Mouse (Mus musculus): ENCODE results near the gene Srgn. TPM values are rescaled to one million over a fixed set of nuclear protein-coding genes. Genes with fewer than 3 reads are reported as not detected.

The Srgn gene
- polyA plus RNA-seq, 1 experiment from 2014 or later, result 4.3 TPM

- ATAC-seq (ENCODE audit: insufficient number of reproducible peaks, low FRiP score, low TSS enrichment, low read depth) (no peak), DNase-seq (ENCODE audit: low spot score) (no peak)
- Histone ChIP-seq H3K9ac (ENCODE audit: low read length) (no peak overlapping the region), H3K27me3 (ENCODE audit: control insufficient read depth, insufficient read depth, low read length) (no peaks in the 10 kb centered on the region), H3K27ac (replicated peaks; ENCODE audit: low read depth, low read length) (no peak overlapping the region), H3K36me3 (ENCODE audit: control insufficient read depth, insufficient read depth, low read length) (no peaks in the 10 kb centered on the region), H3K4me3 (ENCODE audit: low read depth, low read length) (no peak overlapping the region), H3K4me1 (ENCODE audit: control insufficient read depth, insufficient read depth, low read length) (no peaks in the 10 kb centered on the region), H3K9me3 (ENCODE audit: control insufficient read depth, low read length) (no peaks in the 10 kb centered on the region), H3K4me2 (ENCODE audit: low read depth, severe bottlenecking) (no peak overlapping the region)
- 86% methylated on average over 7 of the region's 7 CpGs for WGBS
These were observed 23.6 kb upstream of the Srgn start for GRCm38 (mm10) chr10:62550787-62551300.

GRCm38 (mm10) chr10:62549523-62550166 lies 22.4 kb upstream of the Srgn start:
- ATAC-seq (ENCODE audit: insufficient number of reproducible peaks, low FRiP score, low TSS enrichment, low read depth) (no peak), DNase-seq (ENCODE audit: low spot score) (peak; percentile 82)
- Histone ChIP-seq H3K36me3 (ENCODE audit: control insufficient read depth, insufficient read depth, low read length) (no peaks in the 10 kb centered on the region), H3K4me2 (ENCODE audit: low read depth, severe bottlenecking) (no peak overlapping the region), H3K9me3 (ENCODE audit: control insufficient read depth, low read length) (no peaks in the 10 kb centered on the region), H3K4me1 (ENCODE audit: control insufficient read depth, insufficient read depth, low read length) (no peaks in the 10 kb centered on the region), H3K27ac (replicated peaks; ENCODE audit: low read depth, low read length) (no peak overlapping the region), H3K9ac (ENCODE audit: low read length) (no peak overlapping the region), H3K4me3 (ENCODE audit: low read depth, low read length) (no peak overlapping the region), H3K27me3 (ENCODE audit: control insufficient read depth, insufficient read depth, low read length) (no peaks in the 10 kb centered on the region)
- WGBS, result 29% methylated on average over 15 of the region's 16 CpGs

GRCm38 (mm10) chr10:62546441-62546840 lies 19.2 kb upstream of the Srgn start:
- H3K4me3 ChIP-seq (ENCODE audit: low read depth, low read length), result no peak overlapping the region
- no peak for ATAC-seq (ENCODE audit: insufficient number of reproducible peaks, low FRiP score, low TSS enrichment, low read depth)
- no peaks in the 10 kb centered on the region for H3K36me3 ChIP-seq (ENCODE audit: control insufficient read depth, insufficient read depth, low read length)
- no peak overlapping the region for H3K9ac ChIP-seq (ENCODE audit: low read length)
- no peak overlapping the region for H3K27ac ChIP-seq (replicated peaks; ENCODE audit: low read depth, low read length)
- 89% methylated on average over 10 of the region's 10 CpGs for WGBS
- DNase-seq (ENCODE audit: low spot score), result no peak
- no peaks in the 10 kb centered on the region for H3K27me3 ChIP-seq (ENCODE audit: control insufficient read depth, insufficient read depth, low read length)
- H3K4me2 ChIP-seq (ENCODE audit: low read depth, severe bottlenecking), result no peak overlapping the region
- no peaks in the 10 kb centered on the region for H3K9me3 ChIP-seq (ENCODE audit: control insufficient read depth, low read length)
- no peaks in the 10 kb centered on the region for H3K4me1 ChIP-seq (ENCODE audit: control insufficient read depth, insufficient read depth, low read length)

DNA sequence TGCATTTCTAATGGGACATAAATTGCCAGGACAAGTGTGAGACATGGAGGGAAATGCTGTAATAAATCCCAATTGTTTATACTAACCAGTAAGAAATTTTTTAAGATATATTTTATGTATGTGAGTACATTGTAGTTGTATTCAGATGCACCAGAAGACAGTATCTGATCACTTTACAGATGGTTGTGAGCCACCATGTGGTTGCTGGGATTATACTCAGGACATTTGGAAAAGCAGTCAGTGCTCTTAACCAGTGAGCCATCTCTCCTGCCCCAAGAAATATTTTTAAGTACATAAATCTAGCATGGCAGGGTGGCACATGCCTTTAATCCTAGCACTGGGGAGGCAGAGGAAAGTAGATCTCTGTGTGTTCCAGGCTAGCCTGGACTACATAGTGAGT lies 18.5 kb upstream of the Srgn start:
- H3K4me3 ChIP-seq (ENCODE audit: low read depth, low read length), result no peak overlapping the region
- H3K4me1 ChIP-seq (ENCODE audit: control insufficient read depth, insufficient read depth, low read length), result no peaks in the 10 kb centered on the region
- H3K36me3 ChIP-seq (ENCODE audit: control insufficient read depth, insufficient read depth, low read length), result no peaks in the 10 kb centered on the region
- ATAC-seq (ENCODE audit: insufficient number of reproducible peaks, low FRiP score, low TSS enrichment, low read depth) (no peak), DNase-seq (ENCODE audit: low spot score) (no peak)
- no peak overlapping the region for H3K27ac ChIP-seq (replicated peaks; ENCODE audit: low read depth, low read length)
- no peaks in the 10 kb centered on the region for H3K9me3 ChIP-seq (ENCODE audit: control insufficient read depth, low read length)
- H3K4me2 ChIP-seq (ENCODE audit: low read depth, severe bottlenecking), result no peak overlapping the region
- no peak overlapping the region for H3K9ac ChIP-seq (ENCODE audit: low read length)
- no peaks in the 10 kb centered on the region for H3K27me3 ChIP-seq (ENCODE audit: control insufficient read depth, insufficient read depth, low read length)

DNA sequence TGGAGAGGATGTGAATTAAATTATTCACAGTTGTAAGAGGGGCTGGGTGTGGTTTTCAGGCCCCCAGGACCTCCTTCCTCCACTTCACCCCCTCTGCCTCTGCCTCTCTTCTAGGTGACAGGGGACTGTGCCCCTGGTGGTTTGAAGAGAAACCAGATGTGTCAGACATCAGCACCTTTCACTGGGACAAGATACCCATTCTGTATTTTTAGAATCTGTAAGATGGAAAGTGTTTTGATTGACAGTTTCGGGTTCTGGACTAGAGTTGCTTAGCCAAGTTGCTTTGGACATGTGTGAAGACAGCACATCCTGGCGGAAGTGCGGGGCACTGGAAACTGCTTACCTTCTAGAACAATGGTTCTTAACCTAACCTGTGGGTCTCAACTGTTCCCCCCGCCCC lies 17.1 kb upstream of the Srgn start:
- H3K27ac ChIP-seq (replicated peaks; ENCODE audit: low read depth, low read length), result no peak overlapping the region
- 86% methylated on average over 4 of the region's 4 CpGs for WGBS
- H3K4me2 ChIP-seq (ENCODE audit: low read depth, severe bottlenecking), result no peak overlapping the region
- no peaks in the 10 kb centered on the region for H3K4me1 ChIP-seq (ENCODE audit: control insufficient read depth, insufficient read depth, low read length)
- no peak for DNase-seq (ENCODE audit: low spot score)
- no peaks in the 10 kb centered on the region for H3K36me3 ChIP-seq (ENCODE audit: control insufficient read depth, insufficient read depth, low read length)
- no peak for ATAC-seq (ENCODE audit: insufficient number of reproducible peaks, low FRiP score, low TSS enrichment, low read depth)
- no peaks in the 10 kb centered on the region for H3K9me3 ChIP-seq (ENCODE audit: control insufficient read depth, low read length)
- no peaks in the 10 kb centered on the region for H3K27me3 ChIP-seq (ENCODE audit: control insufficient read depth, insufficient read depth, low read length)
- no peak overlapping the region for H3K4me3 ChIP-seq (ENCODE audit: low read depth, low read length)
- H3K9ac ChIP-seq (ENCODE audit: low read length), result no peak overlapping the region

GRCm38 (mm10) chr10:62543399-62543808 lies 16.2 kb upstream of the Srgn start:
- ATAC-seq (ENCODE audit: insufficient number of reproducible peaks, low FRiP score, low TSS enrichment, low read depth), result no peak

GRCm38 (mm10) chr10:62542928-62543327 lies 15.7 kb upstream of the Srgn start:
- WGBS, result 90% methylated on average over 8 of the region's 8 CpGs
- Histone ChIP-seq H3K27ac (replicated peaks; ENCODE audit: low read depth, low read length) (no peak overlapping the region), H3K4me3 (ENCODE audit: low read depth, low read length) (no peak overlapping the region), H3K27me3 (ENCODE audit: control insufficient read depth, insufficient read depth, low read length) (no peaks in the 10 kb centered on the region), H3K9me3 (ENCODE audit: control insufficient read depth, low read length) (no peaks in the 10 kb centered on the region), H3K4me2 (ENCODE audit: low read depth, severe bottlenecking) (no peak overlapping the region), H3K9ac (ENCODE audit: low read length) (no peak overlapping the region), H3K4me1 (ENCODE audit: control insufficient read depth, insufficient read depth, low read length) (no peaks in the 10 kb centered on the region), H3K36me3 (ENCODE audit: control insufficient read depth, insufficient read depth, low read length) (no peaks in the 10 kb centered on the region)
- DNase-seq (ENCODE audit: low spot score), result no peak
- no peak for ATAC-seq (ENCODE audit: insufficient number of reproducible peaks, low FRiP score, low TSS enrichment, low read depth)

More at GRCm38 (mm10) chr10:62543399-62543808, 16.2 kb upstream of the Srgn start:
- 78% methylated on average over 12 of the region's 12 CpGs for WGBS
- H3K27ac ChIP-seq (replicated peaks; ENCODE audit: low read depth, low read length), result no peak overlapping the region
- H3K36me3 ChIP-seq (ENCODE audit: control insufficient read depth, insufficient read depth, low read length), result no peaks in the 10 kb centered on the region
- no peaks in the 10 kb centered on the region for H3K4me1 ChIP-seq (ENCODE audit: control insufficient read depth, insufficient read depth, low read length)
- H3K9me3 ChIP-seq (ENCODE audit: control insufficient read depth, low read length), result no peaks in the 10 kb centered on the region
- H3K4me3 ChIP-seq (ENCODE audit: low read depth, low read length), result no peak overlapping the region
- H3K4me2 ChIP-seq (ENCODE audit: low read depth, severe bottlenecking), result no peak overlapping the region
- no peak overlapping the region for H3K9ac ChIP-seq (ENCODE audit: low read length)
- no peak for DNase-seq (ENCODE audit: low spot score)
- no peaks in the 10 kb centered on the region for H3K27me3 ChIP-seq (ENCODE audit: control insufficient read depth, insufficient read depth, low read length)

DNA sequence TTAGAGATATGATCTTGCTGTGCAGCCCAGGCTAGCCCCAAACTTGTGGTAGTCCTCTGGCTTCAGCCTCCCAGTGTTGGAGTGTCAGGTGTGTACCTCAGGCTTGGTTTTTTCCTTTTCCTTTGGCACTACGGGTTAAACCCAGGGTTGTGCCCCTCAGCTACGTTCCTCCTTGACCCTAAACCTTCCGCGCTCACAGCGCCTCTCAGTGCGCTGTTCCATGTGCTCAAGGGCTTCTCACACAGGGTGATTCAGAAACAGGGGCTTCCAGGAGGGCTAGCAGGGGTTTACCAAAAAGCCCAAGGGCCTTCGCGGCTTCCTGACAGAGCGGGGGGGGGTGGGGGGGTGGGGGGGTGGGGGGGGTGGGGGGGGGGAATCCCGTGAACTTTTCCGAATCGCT lies 15.3 kb upstream of the Srgn start:
- Histone ChIP-seq H3K9ac (ENCODE audit: low read length) (no peak overlapping the region), H3K4me1 (ENCODE audit: control insufficient read depth, insufficient read depth, low read length) (no peaks in the 10 kb centered on the region), H3K9me3 (ENCODE audit: control insufficient read depth, low read length) (no peaks in the 10 kb centered on the region), H3K27me3 (ENCODE audit: control insufficient read depth, insufficient read depth, low read length) (no peaks in the 10 kb centered on the region), H3K27ac (replicated peaks; ENCODE audit: low read depth, low read length) (no peak overlapping the region), H3K36me3 (ENCODE audit: control insufficient read depth, insufficient read depth, low read length) (no peaks in the 10 kb centered on the region), H3K4me2 (ENCODE audit: low read depth, severe bottlenecking) (no peak overlapping the region), H3K4me3 (ENCODE audit: low read depth, low read length) (no peak overlapping the region)
- ATAC-seq (ENCODE audit: insufficient number of reproducible peaks, low FRiP score, low TSS enrichment, low read depth) (no peak), DNase-seq (ENCODE audit: low spot score) (no peak)
- whole genome bisulfite sequencing, result 96% methylated on average over 12 of the region's 12 CpGs

GRCm38 (mm10) chr10:62541499-62541898 lies 14.2 kb upstream of the Srgn start:
- Histone ChIP-seq H3K4me3 (ENCODE audit: low read depth, low read length) (no peak overlapping the region), H3K36me3 (ENCODE audit: control insufficient read depth, insufficient read depth, low read length) (no peaks in the 10 kb centered on the region), H3K27ac (replicated peaks; ENCODE audit: low read depth, low read length) (no peak overlapping the region), H3K27me3 (ENCODE audit: control insufficient read depth, insufficient read depth, low read length) (no peaks in the 10 kb centered on the region), H3K4me2 (ENCODE audit: low read depth, severe bottlenecking) (no peak overlapping the region), H3K4me1 (ENCODE audit: control insufficient read depth, insufficient read depth, low read length) (no peaks in the 10 kb centered on the region), H3K9me3 (ENCODE audit: control insufficient read depth, low read length) (no peaks in the 10 kb centered on the region), H3K9ac (ENCODE audit: low read length) (no peak overlapping the region)
- WGBS, result 91% methylated on average over 12 of the region's 12 CpGs
- ATAC-seq (ENCODE audit: insufficient number of reproducible peaks, low FRiP score, low TSS enrichment, low read depth) (no peak), DNase-seq (ENCODE audit: low spot score) (no peak)
